8 mouse cellular contexts compared by ENCODE assay signal in the genomic region with DNA sequence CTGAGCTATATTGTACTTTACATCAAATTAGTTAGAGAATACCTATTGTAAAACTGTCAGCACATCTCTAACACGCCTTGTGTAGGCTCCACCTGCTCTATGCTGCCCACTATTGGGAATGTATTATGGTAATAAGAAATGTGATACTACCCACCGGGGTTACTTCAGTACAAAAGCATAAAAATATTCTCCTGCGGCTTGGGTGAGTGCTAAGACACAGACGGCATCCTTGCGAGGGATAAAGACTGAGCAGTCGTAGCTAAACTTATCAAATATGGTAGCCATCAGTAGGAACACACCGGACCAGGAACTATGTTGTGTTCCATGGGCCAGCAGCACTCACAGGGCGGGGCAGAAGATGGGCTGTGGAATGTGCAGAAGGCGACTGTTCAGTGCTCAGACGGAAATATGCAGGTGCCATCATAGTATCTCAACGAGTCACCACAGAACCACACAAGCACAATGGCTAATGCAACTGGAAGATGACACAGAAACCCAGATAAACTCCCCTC. TPM values are rescaled to one million over a fixed set of nuclear protein-coding genes. Genes with fewer than 3 reads are reported as not detected.
DNase-seq lines count a peak whose midpoint lies in the region; ATAC-seq and TF ChIP-seq lines count a peak whose summit lies in the region.

No protein-coding gene starts in this region.

- intact Hi-C loops in heart, adult 2 months (cut with DNase I): loop anchor here (2.0 to 10.0 kb wide), 3 partner anchors 87 to 489 kb away; a partner anchor contains a TSS

- peak; percentile 52 for DNase-seq in 3134 (ENCODE audit: extremely low read depth, insufficient read length, low spot score)
- peak; percentile 76 for DNase-seq in MEL (ENCODE audit: low read depth, low spot score)
- peak; percentile 49 to 51 for DNase-seq in heart, adult 2 months
- peak; percentile 53 for DNase-seq in kidney, adult 2 months
- DNase-seq in natural killer cell, adult 2 months (ENCODE audit: low spot score in 2 of 2): peak; percentile 26 to 28
- peak; percentile 62 for DNase-seq in thymus, postnatal 25 days

- H3K27ac ChIP-seq in MEL (ENCODE audit: control insufficient read depth, low read depth, low read length): peak overlapping the region; percentile 72
- H3K27ac ChIP-seq in cortical plate, adult 2 months (ENCODE audit: insufficient read depth, low read length): no peak overlapping the region
- peak overlapping the region; percentile 97 for H3K27ac ChIP-seq in heart, adult 2 months
- peak overlapping the region; percentile 66; the same call in 1 of the 2 replicates for H3K27ac ChIP-seq in kidney, adult 2 months (ENCODE audit: insufficient read depth, low read depth, low read length)
- peak overlapping the region; percentile 99 for H3K27ac ChIP-seq in liver, embryonic 12.5 days

- peak; percentile 21 for TF ChIP-seq RAD21 in MEL (IDR thresholded peaks at IDR 0.05; ENCODE audit: low read depth, low read length)

- H3K36me3 ChIP-seq in MEL (ENCODE audit: control insufficient read depth in 1 of 2, insufficient read depth in 2 of 2, low read length in 2 of 2): peaks cover 2 to 36% of the 10 kb centered on the region in 2 experiments
- peaks cover 13% of the 10 kb centered on the region for H3K36me3 ChIP-seq in heart, adult 2 months (ENCODE audit: control insufficient read depth, insufficient read depth, low read length)
- H3K36me3 ChIP-seq in kidney, adult 2 months (ENCODE audit: control insufficient read depth, insufficient read depth, low read length): no peaks in the 10 kb centered on the region
- peaks cover 36% of the 10 kb centered on the region for H3K36me3 ChIP-seq in liver, embryonic 12.5 days

- TF ChIP-seq EP300 in MEL (IDR thresholded peaks at IDR 0.05; ENCODE audit: low read depth in 1 of 2, low read length in 2 of 2): no peak
- TF ChIP-seq EP300 in heart, adult 2 months (IDR thresholded peaks at IDR 0.05; ENCODE audit: insufficient read depth, low read depth, low read length): 0 out of 2 replicates have a peak, but pooled peaks have one; percentile 42

- no peaks in the 10 kb centered on the region for H3K9me3 ChIP-seq in MEL (replicated peaks; ENCODE audit: insufficient read depth, low read length)
- H3K9me3 ChIP-seq in liver, embryonic 12.5 days (replicated peaks): no peaks in the 10 kb centered on the region

- H3K4me2 ChIP-seq in liver, embryonic 12.5 days: peak overlapping the region; percentile 92

- no peaks in the 10 kb centered on the region for H3K27me3 ChIP-seq in MEL (ENCODE audit: control insufficient read depth in 1 of 2, insufficient read depth in 2 of 2, low read length in 2 of 2)
- H3K27me3 ChIP-seq in heart, adult 2 months (ENCODE audit: control insufficient read depth, insufficient read depth, low read length): no peaks in the 10 kb centered on the region
- H3K27me3 ChIP-seq in kidney, adult 2 months (replicated peaks; ENCODE audit: control insufficient read depth, insufficient read depth, low read length): no peaks in the 10 kb centered on the region
- H3K27me3 ChIP-seq in liver, embryonic 12.5 days (replicated peaks): no peaks in the 10 kb centered on the region

- 2% methylated on average over 11 of the region's 11 CpGs for WGBS in heart, adult 2 months
- WGBS in kidney, adult 2 months: 3% methylated on average over 11 of the region's 11 CpGs
- 13% methylated on average over 11 of the region's 11 CpGs for WGBS in liver, embryonic 12.5 days (ENCODE audit: insufficient replicate concordance)

- peak; percentile 24 to 30; a peak in 1 of 4 replicates for TF ChIP-seq POLR2A in MEL (IDR thresholded peaks at IDR 0.05; ENCODE audit: control insufficient read depth in 1 of 2, insufficient read depth in 1 of 2, low read depth in 1 of 2, low read length in 2 of 2, poor library complexity in 1 of 2)
- TF ChIP-seq POLR2A in cortical plate, adult 2 months (IDR thresholded peaks at IDR 0.05; ENCODE audit: extremely low read depth, insufficient read depth, low read length): no peak
- 0 out of 2 replicates have a peak, but pooled peaks have one; percentile 27 for TF ChIP-seq POLR2A in heart, adult 2 months (IDR thresholded peaks at IDR 0.05; ENCODE audit: insufficient read depth, low read depth, low read length)
- TF ChIP-seq POLR2A in kidney, adult 2 months (IDR thresholded peaks at IDR 0.05; ENCODE audit: low read depth, low read length): no peak

- H3K9ac ChIP-seq in MEL (ENCODE audit: control insufficient read depth, low read depth, low read length, poor library complexity, severe bottlenecking): peak overlapping the region; percentile 100
- H3K9ac ChIP-seq in heart, adult 2 months (ENCODE audit: low read depth, low read length): peak overlapping the region; percentile 12
- peak overlapping the region; percentile 98 for H3K9ac ChIP-seq in liver, embryonic 12.5 days

- TF ChIP-seq CTCF in MEL (IDR thresholded peaks at IDR 0.05 in 2 of 3, conservative IDR thresholded peaks at IDR 0.05 in 1 of 3; ENCODE audit: control insufficient read depth in 1 of 3, insufficient read depth in 1 of 3, low read depth in 2 of 3, low read length in 3 of 3, poor library complexity in 1 of 3, severe bottlenecking in 1 of 3): peak in 2 of 3 experiments; percentile 14 to 50; a peak in 3 of 6 replicates
- no peak for TF ChIP-seq CTCF in cortical plate, adult 2 months (IDR thresholded peaks at IDR 0.05; ENCODE audit: extremely low read depth, insufficient read depth, low read length)
- TF ChIP-seq CTCF in heart, adult 2 months (IDR thresholded peaks at IDR 0.05): peak; percentile 65
- no peak for TF ChIP-seq CTCF in kidney, adult 2 months (conservative IDR thresholded peaks at IDR 0.05; ENCODE audit: insufficient read depth, insufficient read length, low read depth, low read length)

- peak overlapping the region; percentile 87 to 96 for H3K4me3 ChIP-seq in MEL (ENCODE audit: control insufficient read depth in 1 of 2, insufficient read depth in 1 of 2, low read depth in 2 of 2, low read length in 2 of 2)
- peak overlapping the region; percentile 67 for H3K4me3 ChIP-seq in cortical plate, adult 2 months (ENCODE audit: insufficient read depth, low read length)
- H3K4me3 ChIP-seq in heart, adult 2 months: peak overlapping the region; percentile 83
- H3K4me3 ChIP-seq in kidney, adult 2 months (ENCODE audit: insufficient read depth, low read depth, low read length): peak overlapping the region; percentile 100
- peak overlapping the region; percentile 89 for H3K4me3 ChIP-seq in liver, embryonic 12.5 days

- H3K4me1 ChIP-seq in MEL (ENCODE audit: control insufficient read depth in 1 of 2, insufficient read depth in 2 of 2, low read length in 2 of 2): peaks cover 11 to 21% of the 10 kb centered on the region in 2 experiments
- H3K4me1 ChIP-seq in cortical plate, adult 2 months (ENCODE audit: control insufficient read depth, insufficient read depth, low read length): peaks cover 8% of the 10 kb centered on the region; the same call in 1 of the 2 replicates
- H3K4me1 ChIP-seq in heart, adult 2 months (ENCODE audit: control insufficient read depth, insufficient read depth, low read length): peaks cover 12% of the 10 kb centered on the region
- H3K4me1 ChIP-seq in kidney, adult 2 months (ENCODE audit: control insufficient read depth, insufficient read depth, low read length): peaks cover 10% of the 10 kb centered on the region
- H3K4me1 ChIP-seq in liver, embryonic 12.5 days: peaks cover 50% of the 10 kb centered on the region

- H3K79me2 ChIP-seq in MEL (ENCODE audit: control insufficient read depth, insufficient read depth, low read length, poor library complexity): peaks cover 79% of the 10 kb centered on the region
- peaks cover 1% of the 10 kb centered on the region; the same call in 1 of the 2 replicates for H3K79me2 ChIP-seq in heart, adult 2 months (replicated peaks; ENCODE audit: control insufficient read depth, insufficient read depth, low read length)

- no peak for ATAC-seq in liver, embryonic 12.5 days

TF ChIP-seq in MEL, 35 proteins besides CTCF, POLR2A, EP300 and RAD21 (continues in another document):
- TF ChIP-seq BHLHE40 (IDR thresholded peaks at IDR 0.05; ENCODE audit: borderline replicate concordance, low read depth, low read length) (no peak), NRF1 (IDR thresholded peaks at IDR 0.05; ENCODE audit: insufficient read depth, low read depth, low read length, poor library complexity, severe bottlenecking) (no peak), MAX (IDR thresholded peaks at IDR 0.05; ENCODE audit: low read length) (peak; percentile 53), ZNF384 (IDR thresholded peaks at IDR 0.05; ENCODE audit: low read depth, low read length) (no peak), CHD1 (IDR thresholded peaks at IDR 0.05; ENCODE audit: low read depth, low read length) (no peak), UBTF (IDR thresholded peaks at IDR 0.05; ENCODE audit: borderline replicate concordance, insufficient read depth, low read depth, low read length) (no peak), MEF2A (IDR thresholded peaks at IDR 0.05; ENCODE audit: extremely low read depth, insufficient replicate concordance, low read depth, low read length, poor library complexity, severe bottlenecking) (no peak), ZMIZ1 (IDR thresholded peaks at IDR 0.05; ENCODE audit: low read depth, low read length) (no peak), MXI1 (IDR thresholded peaks at IDR 0.05; ENCODE audit: low read depth, low read length) (peak; percentile 81), RCOR1 (IDR thresholded peaks at IDR 0.05; ENCODE audit: low read depth, low read length) (0 out of 2 replicates have a peak, but pooled peaks have one; percentile 14), POLR2AphosphoS2 (IDR thresholded peaks at IDR 0.05; ENCODE audit: low read length) (no peak), HCFC1 (IDR thresholded peaks at IDR 0.05; ENCODE audit: low read depth, low read length) (no peak), SMC3 (IDR thresholded peaks at IDR 0.05; ENCODE audit: low read depth, low read length) (peak; percentile 24; the same call in 1 of the 2 replicates), TBP (IDR thresholded peaks at IDR 0.05; ENCODE audit: low read depth, low read length) (peak; percentile 31; the same call in 1 of the 2 replicates), CHD2 (IDR thresholded peaks at IDR 0.05; ENCODE audit: low read length) (no peak), NELFE (IDR thresholded peaks at IDR 0.05; ENCODE audit: low read depth, low read length) (peak; percentile 32; the same call in 1 of the 2 replicates), MAFK (IDR thresholded peaks at IDR 0.05; ENCODE audit: borderline replicate concordance, low read depth, low read length) (no peak)

RNA-seq across cellular contexts. Expression of a gene that starts 3.3 kb away (rescaled TPM):
- 20.3 and 21.3 TPM in 2 replicates for total RNA-seq in MEL (2012; rRNA removed)
- polyA plus RNA-seq in MEL (2012; ENCODE audit: insufficient read depth in 1 of 2, insufficient read length in 2 of 2, low read depth in 1 of 2, low replicate concordance in 2 of 2, missing spikeins in 1 of 2): 10 to 100 TPM; 25.9 to 31.2 TPM
- polyA plus RNA-seq in cortical plate, adult 2 months (2012; rRNA removed): 13.2 and 13.3 TPM in 2 replicates
- total RNA-seq in heart, adult 2 months (2021): 10 to 100 TPM; 20.1 to 21.1 TPM
- polyA plus RNA-seq in heart, adult 2 months (2012; rRNA removed): 8.0 and 13.7 TPM in 2 replicates
- 11.5 and 11.8 TPM in 2 replicates for polyA plus RNA-seq in kidney, adult 2 months (2012; rRNA removed)
- polyA plus RNA-seq in liver, embryonic 12.5 days (2016; fragmentation: Nextera tagmentation; extraction: Ambion mirVana): 14.1 and 14.5 TPM in 2 replicates

Comparison
In these comparisons a context has a peak if more than half of its experiments do, and no peak if none do; other contexts are left out.
1. H3K9ac ChIP-seq: peak in every context shown above with its lines; median percentile 100 in MEL; 98 in liver, embryonic 12.5 days; 12 in heart, adult 2 months.
2. CTCF ChIP-seq: peak in MEL (2 of 3) and heart, adult 2 months (single experiment); none in cortical plate, adult 2 months (single experiment) and kidney, adult 2 months (single experiment).
3. POLR2A ChIP-seq: peak in MEL (2 of 2) and heart, adult 2 months (single experiment); none in cortical plate, adult 2 months (single experiment) and kidney, adult 2 months (single experiment).
4. Peak in every context shown above with its lines, with median percentiles within 50 percentile points of each other: DNase-seq and H3K4me3 ChIP-seq.